Mouse (Mus musculus) leukemia stem cell, adult 10-12 weeks (primary cell): ENCODE results near the gene Fbxo40. TPM values are rescaled to one million over a fixed set of nuclear protein-coding genes. Genes with fewer than 3 reads are reported as not detected.

Source experiments
- polyA plus RNA-seq: library from polyadenylated mRNA; stranded (reverse); fragments of >175 nt; gene quantifications from 2 replicates; pipeline ENCODE4 v1.2.3, GENCODE M21; 2012; ENCODE audit warnings: low replicate concordance

Fbxo40 gene
- 0.07 and 0.22 TPM in 2 replicates for polyA plus RNA-seq

DNA sequence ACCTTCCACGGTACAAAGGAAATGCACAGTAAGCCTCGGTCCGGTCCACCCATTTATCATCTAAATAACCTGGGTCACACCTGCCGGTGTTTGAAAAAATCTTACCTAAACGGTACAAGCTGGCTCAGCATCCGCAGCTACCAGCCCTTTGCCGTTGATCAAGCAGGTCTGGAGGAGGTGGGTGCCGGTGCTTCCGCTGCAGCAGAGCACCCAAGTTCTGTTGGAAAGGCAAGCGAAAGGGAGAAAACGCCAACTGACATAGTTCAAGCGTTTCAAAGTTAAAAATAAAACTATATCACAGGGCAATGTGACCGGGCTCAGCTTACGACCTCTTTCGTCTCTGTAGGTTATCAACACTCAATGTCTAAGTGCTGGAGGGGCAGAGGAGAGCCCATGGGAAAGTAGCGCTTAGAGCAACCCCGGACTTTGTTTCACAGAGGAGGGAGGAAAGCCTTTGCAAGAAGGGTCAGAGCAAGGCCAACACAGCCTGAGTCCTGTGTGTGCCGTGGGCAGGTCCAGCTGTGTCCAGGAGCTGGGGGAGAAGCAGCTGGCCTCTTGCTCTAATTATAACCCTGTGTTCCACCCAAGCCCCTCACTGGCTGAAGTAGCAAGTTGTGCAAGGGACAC is at the start of gene Fbxo40:
Gene Fbxo40 (minus strand): TSS at position 469 of the 627 bp plus-strand sequence.

DNA sequence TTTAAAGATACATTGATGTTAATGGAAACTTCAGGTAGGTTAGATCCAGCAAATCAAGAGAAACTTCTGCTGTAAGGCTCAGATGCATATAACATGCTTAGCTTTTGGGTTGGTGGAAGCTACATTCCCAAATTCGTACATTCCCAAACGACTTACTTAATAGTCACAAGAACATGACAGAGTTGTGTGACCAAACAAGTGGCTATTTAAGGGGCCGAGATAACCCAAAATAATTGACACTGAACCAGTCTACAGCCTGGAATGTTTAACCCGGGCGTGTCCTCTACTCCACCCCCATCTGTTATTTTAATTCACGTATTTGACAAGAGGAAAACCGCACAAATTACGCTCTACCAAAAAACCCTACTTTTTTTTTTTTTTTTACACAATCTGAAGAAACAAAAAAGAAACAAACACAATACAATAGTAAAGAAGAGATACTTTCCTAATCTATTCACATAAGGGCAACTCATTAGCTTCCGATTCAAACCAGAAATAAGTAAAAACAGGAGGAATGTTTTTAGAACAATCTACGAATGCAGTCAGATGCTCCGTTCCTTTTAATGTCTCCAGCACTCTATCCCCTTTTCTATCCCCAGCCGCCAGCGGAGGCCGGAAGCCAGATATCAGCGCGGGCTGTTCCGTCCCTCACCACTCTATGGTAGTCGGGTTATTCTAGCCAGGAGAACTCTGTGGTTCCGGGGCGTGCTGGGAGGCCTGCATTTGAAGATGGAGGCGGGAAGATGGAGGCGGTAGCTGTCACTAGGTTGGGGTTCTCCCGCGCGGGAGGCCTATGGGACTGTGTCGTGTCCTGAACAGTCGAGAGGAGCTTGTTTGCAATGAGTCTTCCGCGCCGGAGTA is 21.0 kb upstream of the Fbxo40 start, which contains the start of gene Polq:
Gene Polq (plus strand): TSS at position 726 of the 861 bp plus-strand sequence.

DNA sequence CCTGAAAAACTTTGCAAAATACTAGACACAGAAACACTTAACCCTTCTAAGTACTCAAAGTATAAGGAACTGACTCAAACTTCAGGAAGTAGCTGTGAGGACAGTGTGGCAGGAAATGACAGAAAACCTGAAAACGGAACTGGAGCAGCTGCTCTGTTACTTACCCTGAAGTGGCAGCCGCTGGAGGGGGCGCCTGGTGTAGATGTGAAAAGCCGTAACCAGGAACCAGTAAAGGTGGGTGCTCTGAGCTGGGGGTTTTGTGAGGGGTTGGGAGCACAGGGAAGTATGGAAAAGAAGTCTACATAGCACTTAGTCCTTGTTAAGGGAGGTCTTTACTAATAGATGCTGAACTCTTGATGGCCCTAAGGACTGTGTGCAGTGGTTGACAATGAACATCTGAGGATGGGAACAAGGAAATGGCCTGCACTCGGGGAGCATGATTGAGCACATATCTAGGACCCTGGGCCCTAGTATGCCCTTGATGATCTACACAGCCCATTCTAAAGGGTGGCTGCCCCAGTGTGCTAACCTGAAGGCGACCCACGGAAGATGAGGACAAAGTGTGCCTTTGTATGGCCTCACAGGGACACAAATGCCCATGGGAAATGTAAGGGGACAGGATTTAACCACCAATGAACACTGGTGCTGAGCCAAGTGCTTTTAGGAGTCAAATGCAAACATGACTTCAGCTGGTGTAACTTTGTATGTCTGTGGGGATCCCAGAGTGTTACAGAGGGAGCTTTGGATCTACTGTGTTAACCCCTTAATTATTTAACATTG is 55.2 kb downstream of the Fbxo40 start, which contains the start of gene Hcls1:
Gene Hcls1 (plus strand): TSS at position 143 of the 780 bp plus-strand sequence.

Other genes starting within 250 kb of the Fbxo40 start
- 0.16 and 0.38 TPM in 2 replicates for gene Slc15a2, start 205.5 kb downstream of the Fbxo40 start, polyA plus RNA-seq
- 0.06 and 0.94 TPM in 2 replicates for gene Iqcb1, start 162.1 kb downstream of the Fbxo40 start, polyA plus RNA-seq
- gene Eaf2, start 115.5 kb downstream of the Fbxo40 start, polyA plus RNA-seq = 1.1 and 4.2 TPM in 2 replicates
- gene Golgb1, start 115.3 kb downstream of the Fbxo40 start, polyA plus RNA-seq = 11.3 and 17.2 TPM in 2 replicates
- 31.8 and 42.0 TPM in 2 replicates for gene Hcls1, start 55.5 kb downstream of the Fbxo40 start, polyA plus RNA-seq
- 4.0 and 6.3 TPM in 2 replicates for gene Polq, start 21.3 kb upstream of the Fbxo40 start, polyA plus RNA-seq